Mouse (Mus musculus) forebrain, embryonic 14.5 days (tissue): ENCODE measurements around the gene Dhx15. TPM values are rescaled to one million over a fixed set of nuclear protein-coding genes. Genes with fewer than 3 reads are reported as not detected.

Experiments
- ATAC-seq: fragments of 200-750 bp; cut with Nextera tagmentation; 2 replicates; pipeline ENCODE4 v1.8.0; 2017; ENCODE audit warnings: mild to moderate bottlenecking, moderate library complexity
- DNase-seq: peaks from one replicate; pipeline ENCODE4 v3.0.0-alpha.2; 2015; ENCODE audit warnings: low spot score
- H3K27ac ChIP-seq: fragments of 300-500 bp; sonication (generic); 2 replicates; pipeline ENCODE4 v1.5.1; 2014; ENCODE audit warnings: low read depth, mild to moderate bottlenecking, control low read depth, low read length, moderate library complexity
- H3K27me3 ChIP-seq: fragments of 300-500 bp; sonication (generic); replicated peaks from 2 replicates; pipeline ENCODE4 v1.6.1; 2014; ENCODE audit warnings: low read length, control low read depth, mixed read lengths; ENCODE audit not compliant: control insufficient read depth, insufficient read depth
- H3K36me3 ChIP-seq: fragments of 300-500 bp; sonication (generic); 2 replicates; pipeline ENCODE4 v1.6.1; 2014; ENCODE audit warnings: low read length, control low read depth; ENCODE audit not compliant: control insufficient read depth, insufficient read depth
- H3K4me1 ChIP-seq: fragments of 300-500 bp; sonication (generic); 2 replicates; pipeline ENCODE4 v1.6.1; 2014; ENCODE audit warnings: antibody characterized with exemption, low read length, control low read depth; ENCODE audit not compliant: control insufficient read depth, insufficient read depth
- H3K4me2 ChIP-seq: fragments of 300-500 bp; sonication (generic); 2 replicates; pipeline ENCODE4 v1.6.1; 2014; ENCODE audit warnings: mild to moderate bottlenecking, control low read depth, low read length
- H3K4me3 ChIP-seq: fragments of 300-500 bp; sonication (generic); 2 replicates; pipeline ENCODE4 v1.5.1; 2014; ENCODE audit warnings: low read depth, low read length, control low read depth
- H3K9ac ChIP-seq: fragments of 300-500 bp; sonication (generic); 2 replicates; pipeline ENCODE4 v1.6.1; 2014; ENCODE audit warnings: mild to moderate bottlenecking, low read length, control low read depth, moderate library complexity
- H3K9me3 ChIP-seq: fragments of 300-500 bp; sonication (generic); replicated peaks from 2 replicates; pipeline ENCODE4 v1.6.1; 2016; ENCODE audit warnings: low read length, control low read depth, mixed read lengths; ENCODE audit not compliant: control insufficient read depth
- WGBS: fragments of 180-500 bp; shearing (Covaris S2); extraction: QIAGEN DNeasy Blood & Tissue Kit; methylation state at CpG from one replicate; pipeline ENCODE4 v1.1.7; 2014; 5-methylcytosine and 5-hydroxymethylcytosine counted together
- polyA plus RNA-seq: library from polyadenylated mRNA; unstranded; fragments of >200 nt; fragmentation: Nextera tagmentation; extraction: Ambion mirVana; gene quantifications from 2 replicates; pipeline ENCODE4 v1.2.1, GENCODE M21; 2014

Gene Dhx15
- polyA plus RNA-seq, 1 experiment from 2014 or later: 90.9 TPM

- 91% methylated on average over 4 of the region's 4 CpGs for WGBS
- Histone ChIP-seq H3K4me3 (no peak overlapping the region), H3K36me3 (no peaks in the 10 kb centered on the region), H3K4me2 (no peak overlapping the region), H3K27ac (no peak overlapping the region), H3K9me3 (no peaks in the 10 kb centered on the region), H3K4me1 (peaks cover 13% of the 10 kb centered on the region), H3K9ac (no peak overlapping the region), H3K27me3 (peaks cover 16% of the 10 kb centered on the region)
- no peak for ATAC-seq
- DNase-seq: no peak
Observed at GRCm38 (mm10) chr5:52117829-52118228, 72.5 kb downstream of the Dhx15 start.

GRCm38 (mm10) chr5:52116404-52116803 is 73.9 kb downstream of the Dhx15 start:
- no peak overlapping the region for H3K27ac ChIP-seq
- peak; percentile 38 for DNase-seq
- WGBS: under 1% methylated on average over 17 of the region's 17 CpGs

GRCm38 (mm10) chr5:52115821-52116317 is 74.4 kb downstream of the Dhx15 start:
- DNase-seq: peak; percentile 94
- Histone ChIP-seq H3K4me1 (peaks cover 13% of the 10 kb centered on the region), H3K9me3 (no peaks in the 10 kb centered on the region), H3K27ac (peak overlapping the region; percentile 60; the same call in 1 of the 2 replicates), H3K4me3 (peak overlapping the region; percentile 62), H3K36me3 (no peaks in the 10 kb centered on the region), H3K27me3 (peaks cover 24% of the 10 kb centered on the region), H3K9ac (peak overlapping the region; percentile 69), H3K4me2 (peak overlapping the region; percentile 100)
- under 1% methylated on average over 36 of the region's 53 CpGs for WGBS
- peak; percentile 86 for ATAC-seq

More at GRCm38 (mm10) chr5:52116404-52116803, 73.9 kb downstream of the Dhx15 start:
- Histone ChIP-seq H3K4me2 (peak overlapping the region; percentile 100), H3K4me3 (peak overlapping the region; percentile 62), H3K36me3 (no peaks in the 10 kb centered on the region), H3K9ac (peak overlapping the region; percentile 69), H3K9me3 (no peaks in the 10 kb centered on the region), H3K27me3 (peaks cover 24% of the 10 kb centered on the region), H3K4me1 (peaks cover 13% of the 10 kb centered on the region)
- no peak for ATAC-seq

DNA sequence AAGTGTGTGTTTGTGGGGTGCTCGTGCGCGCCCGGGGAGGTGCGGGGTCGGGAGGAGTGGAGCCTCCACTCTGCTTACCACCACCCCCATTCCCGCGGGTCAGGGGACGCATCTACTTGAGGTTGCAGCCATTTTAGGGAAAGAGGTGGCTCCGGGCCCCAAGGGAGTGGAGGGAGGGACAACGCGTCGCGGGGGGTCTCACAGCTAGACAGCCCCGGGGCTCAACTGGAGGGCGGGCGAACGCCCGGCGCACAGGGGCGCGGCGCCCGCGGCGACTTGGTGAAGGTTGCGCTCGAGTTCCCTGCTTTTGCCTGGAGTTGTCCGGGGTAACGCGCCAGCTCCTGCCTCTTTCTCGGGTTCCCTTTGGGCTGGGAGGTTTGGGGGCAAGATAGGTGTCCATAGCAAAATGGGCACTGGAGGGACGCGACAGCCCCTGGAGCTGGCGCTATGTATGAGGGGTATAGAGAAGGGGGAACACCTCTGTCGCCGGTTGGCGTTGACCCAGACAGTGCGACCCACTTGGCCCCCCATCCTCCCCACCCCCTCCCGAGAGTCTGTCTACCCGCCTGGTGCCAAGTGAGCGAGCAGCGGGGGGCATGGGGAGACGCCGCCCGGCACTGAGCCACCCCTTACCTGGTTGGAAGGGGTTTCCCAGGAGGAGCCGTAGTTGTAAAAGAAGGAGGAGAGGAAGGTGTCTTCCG is 75.4 kb downstream of the Dhx15 start:
- no peak overlapping the region for H3K27ac ChIP-seq
- peak; percentile 37 for DNase-seq
- peak overlapping the region; percentile 69 for H3K9ac ChIP-seq
- no peaks in the 10 kb centered on the region for H3K36me3 ChIP-seq
- ATAC-seq: peak; percentile 3; the same call in 1 of the 2 replicates
- H3K9me3 ChIP-seq: no peaks in the 10 kb centered on the region
- H3K27me3 ChIP-seq: peaks cover 27% of the 10 kb centered on the region
- peak overlapping the region; percentile 100 for H3K4me2 ChIP-seq
- H3K4me3 ChIP-seq: peak overlapping the region; percentile 62
- peaks cover 13% of the 10 kb centered on the region for H3K4me1 ChIP-seq
- WGBS: under 1% methylated on average over 46 of the region's 48 CpGs

DNA sequence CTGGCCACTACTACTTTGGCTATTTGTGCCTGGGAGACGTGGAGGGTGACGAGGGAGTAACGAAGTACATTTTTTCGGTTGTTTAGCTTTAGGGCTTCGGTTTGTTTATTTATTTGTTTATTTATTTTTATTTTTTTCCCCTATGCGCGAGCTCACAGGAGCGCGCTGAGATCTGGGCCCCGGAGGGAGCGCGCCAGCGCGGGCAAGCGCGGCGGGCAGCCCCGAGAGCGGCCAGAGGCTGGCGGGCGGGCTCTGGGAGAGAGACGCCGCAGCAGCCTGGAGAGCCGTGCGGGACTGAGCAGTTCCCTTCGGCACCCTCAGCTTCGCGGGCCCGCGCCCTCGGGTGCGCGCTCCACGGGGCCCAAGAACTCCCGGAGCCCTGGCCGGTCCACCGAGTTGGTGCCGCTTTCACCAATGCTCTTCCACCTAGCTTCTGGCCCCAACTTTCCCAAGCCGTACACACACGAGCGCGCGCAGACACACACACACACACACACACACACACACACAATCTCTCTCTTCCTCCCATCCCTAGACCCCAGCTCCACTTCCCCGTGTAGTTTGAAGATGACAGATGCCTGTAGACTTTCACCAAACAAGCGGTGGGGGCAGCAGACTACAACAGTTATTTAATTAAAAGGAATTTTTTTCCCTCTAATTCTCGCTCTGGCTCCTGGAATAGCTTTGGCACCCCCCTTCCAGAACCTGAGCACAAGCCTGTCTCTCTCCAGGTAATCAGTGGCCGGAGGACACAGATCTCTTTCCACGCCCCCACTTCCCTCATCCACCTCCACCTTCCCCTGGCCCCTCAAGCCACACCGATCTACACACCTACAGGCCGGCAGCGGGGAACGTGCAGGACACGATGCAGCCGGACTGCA is 76.2 kb downstream of the Dhx15 start:
- Histone ChIP-seq H3K4me2 (peak overlapping the region; percentile 100), H3K36me3 (no peaks in the 10 kb centered on the region), H3K9me3 (no peaks in the 10 kb centered on the region), H3K9ac (peak overlapping the region; percentile 69), H3K27me3 (peaks cover 27% of the 10 kb centered on the region), H3K27ac (no peak overlapping the region), H3K4me3 (peak overlapping the region; percentile 62), H3K4me1 (peaks cover 13% of the 10 kb centered on the region)
- DNase-seq (peak; percentile 65), ATAC-seq (peak; percentile 21)
- WGBS: under 1% methylated on average over 48 of the region's 54 CpGs

- H3K4me1 ChIP-seq: peaks cover 13% of the 10 kb centered on the region
- no peaks in the 10 kb centered on the region for H3K9me3 ChIP-seq
- peaks cover 27% of the 10 kb centered on the region for H3K27me3 ChIP-seq
- under 1% methylated on average over 63 of the region's 73 CpGs for WGBS
- H3K4me2 ChIP-seq: peak overlapping the region; percentile 100
- H3K27ac ChIP-seq: no peak overlapping the region
- peak overlapping the region; percentile 62 for H3K4me3 ChIP-seq
- H3K9ac ChIP-seq: peak overlapping the region; percentile 69
- no peak for ATAC-seq
- peak; percentile 54 for DNase-seq
- H3K36me3 ChIP-seq: no peaks in the 10 kb centered on the region
Observed at GRCm38 (mm10) chr5:52112953-52113841, 77.1 kb downstream of the Dhx15 start.

DNA sequence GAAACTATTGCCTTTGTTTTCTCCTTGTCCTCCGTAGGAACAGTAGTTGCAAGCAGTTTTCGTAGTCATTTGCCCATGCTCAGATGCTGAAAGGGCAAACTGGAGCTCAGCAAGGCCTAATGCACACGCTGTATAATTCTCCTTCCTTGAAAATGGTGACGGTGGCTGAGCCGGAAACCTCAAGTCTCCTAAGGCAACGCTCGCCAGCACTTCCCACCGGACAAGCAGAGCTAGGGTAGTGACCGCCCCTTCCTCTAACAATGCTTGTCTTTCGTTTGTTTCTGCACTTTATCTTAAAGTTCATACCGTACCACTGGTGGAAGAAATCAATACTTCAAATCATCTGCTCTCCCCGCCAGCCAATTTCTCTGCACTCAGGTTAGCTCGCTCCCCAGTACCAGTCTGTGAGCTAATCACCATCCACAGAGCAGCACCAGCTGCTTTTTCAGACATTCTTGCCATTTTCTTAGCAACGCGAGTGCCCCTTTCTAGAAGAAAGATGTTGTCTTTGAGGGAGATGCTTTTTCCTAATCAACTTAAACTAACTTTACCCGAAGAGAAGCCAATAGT is 78.0 kb downstream of the Dhx15 start:
- DNase-seq: peak; percentile 29
- no peak for ATAC-seq
- Histone ChIP-seq H3K27ac (no peak overlapping the region), H3K4me2 (peak overlapping the region; percentile 100), H3K4me3 (peak overlapping the region; percentile 62), H3K9ac (no peak overlapping the region), H3K4me1 (peaks cover 13% of the 10 kb centered on the region), H3K27me3 (peaks cover 27% of the 10 kb centered on the region), H3K36me3 (no peaks in the 10 kb centered on the region), H3K9me3 (no peaks in the 10 kb centered on the region)
- 7% methylated on average over 16 of the region's 16 CpGs for WGBS
